Mouse (Mus musculus) layer of hippocampus, postnatal 36 days (tissue): ENCODE measurements around the gene Gm21988. TPM values are rescaled to one million over a fixed set of nuclear protein-coding genes. Genes with fewer than 3 reads are reported as not detected.

Experiments used
- DNase-seq, 2 experiments: peaks; one replicate each; pipeline ENCODE4 v3.0.0; 2022
- total RNA-seq, 2 experiments: library from RNA; stranded (reverse); gene quantifications; 2 replicates each; pipeline ENCODE4 v1.2.3; 2021

Gene Gm21988
- total RNA-seq, 2 experiments from 2014 or later = 3.9 to 5.1 TPM

- no peak for DNase-seq
Measured at GRCm38 (mm10) chr11:70215301-70215700, 24.3 kb downstream of the Gm21988 start.

DNA sequence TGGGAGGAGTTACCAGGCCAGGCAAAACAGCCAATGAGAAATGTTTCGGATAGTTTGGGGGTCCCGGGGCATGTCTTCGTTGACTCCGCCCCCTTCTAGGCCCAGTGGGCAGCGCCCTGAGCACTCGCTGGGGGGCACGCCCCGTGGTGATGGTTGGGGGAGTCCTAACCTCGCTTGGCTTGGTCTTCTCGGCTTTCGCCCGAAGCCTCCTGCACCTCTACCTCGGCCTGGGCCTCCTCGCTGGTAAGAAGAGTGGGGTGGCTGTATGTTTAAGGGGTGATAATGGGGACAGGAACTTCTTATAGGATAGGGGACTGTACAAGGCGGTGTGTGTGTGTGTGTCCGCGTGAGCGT, 24.8 kb downstream of the Gm21988 start:
- no peak for DNase-seq

GRCm38 (mm10) chr11:70214191-70214855, 25.3 kb downstream of the Gm21988 start:
- no peak for DNase-seq

DNA sequence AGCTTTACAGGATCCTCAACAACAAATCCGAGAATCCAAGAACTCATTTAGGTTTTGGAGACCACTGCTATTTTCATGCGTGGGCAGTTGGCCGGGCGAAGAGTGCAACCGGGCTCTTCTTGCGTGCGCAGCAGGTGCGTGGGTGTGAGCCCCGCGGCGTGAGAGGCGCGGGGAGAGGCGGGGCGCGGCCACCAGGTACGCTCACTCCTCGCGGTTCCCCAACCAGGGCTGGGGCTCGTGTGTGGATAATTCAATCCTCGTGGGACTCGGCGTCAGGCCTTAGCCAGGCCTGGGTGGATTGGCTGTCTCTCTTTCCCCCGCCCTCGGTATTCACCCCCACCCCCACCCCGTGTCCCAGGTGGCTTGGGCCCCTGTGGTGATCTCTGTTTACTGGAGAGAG, 25.9 kb downstream of the Gm21988 start:
- DNase-seq = no peak

DNA sequence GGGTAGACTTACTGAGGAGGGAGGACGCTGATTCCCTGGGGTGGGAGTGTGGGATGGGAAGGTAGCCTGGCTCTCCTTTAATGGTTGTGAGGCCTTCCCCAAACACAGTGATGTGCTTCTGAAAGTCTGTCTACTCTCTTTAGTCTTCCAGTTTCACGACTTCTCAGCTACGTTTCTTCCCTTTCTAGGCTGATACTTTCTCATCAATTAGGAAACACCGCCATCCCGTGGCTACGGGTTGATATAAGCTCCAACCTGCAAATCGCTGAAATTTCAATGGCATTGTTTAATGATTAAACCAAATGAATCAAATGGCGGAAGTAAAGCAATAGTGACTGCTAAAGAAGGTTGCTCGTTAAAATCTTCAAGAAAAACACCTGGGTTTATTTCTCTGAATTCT, 26.7 kb downstream of the Gm21988 start:
- peak; percentile 55 to 65 for DNase-seq

DNA sequence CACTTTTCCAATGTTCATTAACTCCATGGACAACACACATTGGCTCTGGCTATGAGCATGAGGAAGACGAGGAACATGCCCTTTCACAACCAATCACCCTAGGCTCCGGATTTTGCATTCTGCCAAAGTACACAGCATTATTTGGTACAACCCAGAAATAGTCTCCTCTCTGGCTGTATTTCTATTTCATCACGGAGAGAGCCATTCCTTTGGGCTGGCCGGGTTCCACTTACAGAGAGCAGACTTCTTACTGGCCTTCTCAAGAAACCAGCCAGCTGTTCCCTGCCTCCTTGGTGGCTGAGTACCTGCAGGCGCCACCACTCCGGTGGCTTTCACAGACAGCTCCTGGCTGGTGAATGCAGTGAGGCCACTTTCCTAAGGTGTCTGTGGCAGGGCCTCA, 27.2 kb downstream of the Gm21988 start, which contains the start of gene Slc16a11:
TSS of gene Slc16a11 (plus strand) at position 330 of the 400 bp plus-strand sequence.
- no peak for DNase-seq

- DNase-seq = no peak
Measured at GRCm38 (mm10) chr11:70211972-70212371, 27.7 kb downstream of the Gm21988 start.

DNA sequence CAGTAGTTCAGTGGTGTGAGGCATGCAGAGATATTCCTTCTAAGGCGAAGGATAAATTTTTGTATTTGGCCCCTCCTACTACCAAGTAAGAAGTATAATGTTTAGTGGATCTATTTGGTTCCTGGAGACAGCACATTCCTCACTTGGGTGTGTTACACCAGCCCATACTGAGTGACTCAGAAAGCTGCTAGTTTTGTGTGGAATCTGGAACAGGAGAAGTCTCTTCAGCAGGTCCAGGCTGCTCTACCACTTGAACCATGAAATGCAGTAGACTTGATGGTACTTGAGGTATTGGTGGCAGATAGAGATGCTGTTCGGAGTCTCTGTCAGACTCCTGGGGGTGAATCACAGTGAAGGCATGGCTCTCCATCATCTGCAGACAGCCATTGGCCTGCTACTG, 28.9 kb downstream of the Gm21988 start:
- DNase-seq = no peak

DNA sequence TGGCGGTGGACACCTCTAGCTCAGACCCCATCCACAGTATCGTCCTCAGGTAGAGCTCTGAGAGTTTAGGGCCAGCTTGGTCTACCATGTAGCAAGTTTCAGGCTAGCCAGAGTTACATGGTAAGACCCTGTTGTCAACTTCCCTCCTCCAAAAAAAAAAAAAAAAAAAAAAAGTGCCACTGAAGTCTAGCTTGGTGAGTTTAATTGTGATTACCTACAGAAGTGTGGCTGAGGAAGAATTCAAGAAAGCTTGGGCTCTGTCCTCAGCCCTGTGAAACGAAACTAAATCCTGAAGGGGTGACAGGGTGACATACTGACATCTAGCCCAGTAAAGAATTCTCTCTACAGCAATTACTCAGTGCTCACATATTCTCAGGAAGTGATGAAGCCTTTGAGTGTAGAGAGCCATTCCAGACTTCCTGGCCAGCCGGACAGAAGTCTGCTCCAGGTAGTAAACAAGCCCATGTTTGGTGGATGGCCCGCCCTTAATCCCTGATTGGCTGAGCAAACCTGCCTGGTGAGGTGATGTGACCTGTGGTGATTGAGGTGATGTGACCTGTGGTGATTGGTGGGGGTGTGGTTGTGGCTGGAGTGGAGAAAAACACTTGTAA, 30.7 kb downstream of the Gm21988 start:
- no peak for DNase-seq

- no peak for DNase-seq
Measured at GRCm38 (mm10) chr11:70207283-70207682, 32.3 kb downstream of the Gm21988 start.

GRCm38 (mm10) chr11:70206801-70207200, 32.8 kb downstream of the Gm21988 start:
- DNase-seq = no peak

DNA sequence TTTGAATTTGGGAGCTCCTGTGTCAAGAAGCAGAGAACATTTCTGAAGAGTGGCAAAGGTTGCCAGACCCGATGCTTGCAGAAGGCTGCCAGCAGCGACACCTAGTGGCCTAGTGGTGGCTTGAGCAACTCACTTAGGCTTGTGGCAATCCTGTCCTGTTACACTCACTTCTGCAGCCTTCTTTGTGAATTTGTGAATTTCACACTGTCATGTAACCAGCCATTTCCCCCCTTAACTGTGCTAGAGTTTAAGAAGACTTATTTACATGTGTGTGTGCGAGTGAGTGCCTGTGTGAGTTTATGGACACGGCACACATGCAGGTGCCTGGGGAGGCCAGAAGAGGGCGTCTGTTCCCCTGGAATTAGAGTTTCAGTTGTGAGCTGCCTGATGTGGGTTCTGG, 37.9 kb downstream of the Gm21988 start:
- DNase-seq = peak; percentile 57 to 69

GRCm38 (mm10) chr11:70200036-70200608, 39.5 kb downstream of the Gm21988 start:
- no peak for DNase-seq

GRCm38 (mm10) chr11:70199107-70199506, 40.5 kb downstream of the Gm21988 start:
- DNase-seq = no peak

GRCm38 (mm10) chr11:70198332-70198731, 41.3 kb downstream of the Gm21988 start:
- no peak for DNase-seq

GRCm38 (mm10) chr11:70193354-70194285, 46.0 kb downstream of the Gm21988 start:
- DNase-seq = no peak

- no peak for DNase-seq
Measured at GRCm38 (mm10) chr11:70192157-70192556, 47.5 kb downstream of the Gm21988 start.

DNA sequence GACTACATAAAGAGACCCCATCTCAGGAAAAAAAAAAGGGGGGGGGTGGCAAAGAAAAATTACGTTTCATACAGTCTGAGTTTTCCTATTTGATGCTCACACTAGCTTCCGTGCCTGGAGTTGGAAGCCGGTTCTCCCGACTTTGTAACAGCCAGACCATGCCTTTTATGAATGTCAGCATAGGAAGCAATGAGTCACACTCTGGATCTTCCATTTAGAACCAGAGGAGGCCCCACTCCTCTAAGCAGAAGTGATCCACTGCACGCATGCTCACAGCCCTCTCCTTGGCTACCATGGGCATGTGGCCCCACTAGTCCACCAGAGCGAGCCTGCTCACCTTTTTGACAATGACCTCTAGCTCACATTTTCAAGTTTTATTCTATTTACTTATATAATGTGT, 48.4 kb downstream of the Gm21988 start:
- DNase-seq = no peak

DNA sequence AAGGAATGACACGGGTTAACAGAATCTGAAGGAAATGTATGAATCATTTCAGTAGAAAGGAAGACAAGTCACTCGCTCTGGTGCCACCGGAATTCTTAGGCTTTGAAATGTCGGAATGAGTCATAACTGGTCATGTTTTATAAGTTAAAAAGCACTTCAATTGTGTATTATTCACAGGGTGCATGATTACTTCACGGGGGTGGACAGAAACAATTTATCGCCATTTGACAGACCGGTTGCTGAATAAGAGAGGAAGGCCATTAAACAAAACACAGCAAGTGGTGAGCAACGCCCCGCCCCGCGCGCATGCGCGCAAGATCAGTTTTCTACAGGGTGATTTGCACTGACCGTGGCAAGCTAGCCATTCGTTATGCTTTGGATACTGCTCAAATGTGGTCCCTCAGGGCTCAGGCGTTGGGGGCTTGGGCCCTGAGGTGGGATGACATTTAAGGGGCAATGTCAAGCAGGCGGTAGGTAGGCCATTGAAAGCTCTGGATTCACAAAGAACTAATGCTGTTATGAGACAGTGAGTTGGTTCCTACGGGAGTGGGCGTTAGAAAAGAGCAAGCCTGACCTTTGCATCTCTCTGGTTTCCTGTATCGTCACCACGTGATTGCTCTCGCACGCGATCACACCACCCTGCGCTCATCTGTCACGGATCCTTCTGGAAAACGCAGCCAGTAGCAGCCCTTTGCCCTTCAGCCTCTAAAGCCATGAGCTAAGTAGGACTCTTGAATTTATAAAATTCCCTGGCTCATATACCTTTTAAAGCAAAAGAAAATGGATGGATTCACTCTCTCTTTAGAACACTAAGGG, 50.1 kb downstream of the Gm21988 start:
- DNase-seq = no peak
